Mouse (Mus musculus) adrenal gland, postnatal 36 days (tissue): Measurements from ENCODE around the gene Pcgf2. TPM values are rescaled to one million over a fixed set of nuclear protein-coding genes. Genes with fewer than 3 reads are reported as not detected.
"Not testable (repeated sequence)": the region's sequence is repeated elsewhere in the genome, so short reads cannot be mapped to it uniquely, and the experiment has no call there.

Source experiments
- DNase-seq, 2 experiments: peaks; one replicate each; pipeline ENCODE4 v3.0.0; 2021; ENCODE audit warnings: mixed read lengths in 1 of 2
- microRNA-seq: library from miRNA; unstranded; fragments of <30 nt; microRNA quantifications from one replicate; pipeline ENCODE4 v1.2.0, GENCODE M21; 2021
- total RNA-seq, 2 experiments: library from RNA; stranded (reverse); gene quantifications; 2 replicates each; pipeline ENCODE4 v1.2.3; 2021

Pcgf2 gene
- total RNA-seq, 2 experiments from 2014 or later = 25.7 to 28.5 TPM

GRCm38 (mm10) chr11:97650341-97650740, 50.0 kb downstream of the Pcgf2 start:
- no peak for DNase-seq

GRCm38 (mm10) chr11:97648541-97648940, 51.8 kb downstream of the Pcgf2 start:
- DNase-seq = not testable (repeated sequence)

GRCm38 (mm10) chr11:97644834-97645233, 55.5 kb downstream of the Pcgf2 start:
- DNase-seq = peak; percentile 83 to 86

GRCm38 (mm10) chr11:97643380-97644055, 56.8 kb downstream of the Pcgf2 start:
- no peak for DNase-seq

- DNase-seq = no peak
Observed at GRCm38 (mm10) chr11:97642746-97643145, 57.6 kb downstream of the Pcgf2 start.

- DNase-seq = no peak
Observed at GRCm38 (mm10) chr11:97641668-97642067, 58.6 kb downstream of the Pcgf2 start.

Small RNA genes within 50 kb of the gene (microRNA-seq; reads per million reads assigned to microRNA genes)
- gene Gm24158 (not detected), gene Mir6927 (0.75 reads per million), gene Mir8102 (not detected)

Other genes with a start within 250 kb of the Pcgf2 start
- gene 4933428G20Rik, start 200.2 kb downstream of the Pcgf2 start, total RNA-seq = under 1 TPM in 1 of 2 experiments, not detected in 1; 0.33 TPM
- gene Srcin1, start 124.3 kb downstream of the Pcgf2 start, total RNA-seq = 10 to 100 TPM in 1 of 2 experiments, 1 to 10 TPM in 1; 6.8 to 14.5 TPM
- 1 to 10 TPM; 4.9 to 5.8 TPM for gene Epop, start 70.8 kb downstream of the Pcgf2 start, total RNA-seq
- gene Mllt6, start 37.1 kb downstream of the Pcgf2 start, total RNA-seq = 10 to 100 TPM; 38.6 to 41.5 TPM
- gene Cisd3, start 14.7 kb downstream of the Pcgf2 start, total RNA-seq = 100 to 1,000 TPM; 187 to 222 TPM
- 100 to 1,000 TPM; 227 to 235 TPM for gene Psmb3, start 2.9 kb upstream of the Pcgf2 start, total RNA-seq
- 10 to 100 TPM; 27.5 to 29.6 TPM for gene Pip4k2b, start 44.2 kb upstream of the Pcgf2 start, total RNA-seq
- 10 to 100 TPM; 20.2 to 26.3 TPM for gene Cwc25, start 66.1 kb upstream of the Pcgf2 start, total RNA-seq
- not detected for gene 1700001P01Rik, start 75.4 kb upstream of the Pcgf2 start, total RNA-seq
- 100 to 1,000 TPM; 851 to 921 TPM for gene Rpl23, start 81.9 kb upstream of the Pcgf2 start, total RNA-seq
- gene Lasp1, start 98.5 kb upstream of the Pcgf2 start, total RNA-seq = 100 to 1,000 TPM; 103 to 128 TPM
- gene B230217C12Rik, start 140.3 kb upstream of the Pcgf2 start, total RNA-seq = 1 to 10 TPM; 2.8 to 3.6 TPM
- gene Fbxo47, start 183.7 kb upstream of the Pcgf2 start, total RNA-seq = 1 to 10 TPM in 1 of 2 experiments, under 1 TPM in 1; 0.63 to 1.6 TPM